Mouse (Mus musculus) G1E (cell line): ENCODE measurements at regions not wholly inside any gene's neighbourhood (a gene's known extent, or its start where the extent isn't known, plus 50 kb on each side); places are given as distances from the start of the nearest gene placed in this dataset.

Source experiments
- CTCF ChIP-seq: IDR thresholded peaks from 2 replicates; pipeline ENCODE4 v1.5.1; 2012; ENCODE audit warnings: low read depth, low read length, inconsistent platforms, mixed read lengths
- GATA1 ChIP-seq: IDR thresholded peaks from 2 replicates; pipeline ENCODE4 v1.6.1; 2012; ENCODE audit warnings: borderline replicate concordance, low read length, inconsistent platforms, mixed read lengths
- GATA2 ChIP-seq: IDR thresholded peaks from 2 replicates; pipeline ENCODE4 v1.6.1; 2012; ENCODE audit warnings: low read depth, low read length, inconsistent platforms, borderline replicate concordance
- POLR2AphosphoS5 ChIP-seq: IDR thresholded peaks from 2 replicates; pipeline ENCODE4 v1.6.1; 2012; ENCODE audit warnings: low read depth, low read length, inconsistent platforms; ENCODE audit not compliant: insufficient replicate concordance
- TAL1 ChIP-seq: conservative IDR thresholded peaks from 2 replicates; pipeline ENCODE4 v1.6.1; 2012; ENCODE audit warnings: low read depth, low read length, inconsistent platforms, mixed read lengths

DNA sequence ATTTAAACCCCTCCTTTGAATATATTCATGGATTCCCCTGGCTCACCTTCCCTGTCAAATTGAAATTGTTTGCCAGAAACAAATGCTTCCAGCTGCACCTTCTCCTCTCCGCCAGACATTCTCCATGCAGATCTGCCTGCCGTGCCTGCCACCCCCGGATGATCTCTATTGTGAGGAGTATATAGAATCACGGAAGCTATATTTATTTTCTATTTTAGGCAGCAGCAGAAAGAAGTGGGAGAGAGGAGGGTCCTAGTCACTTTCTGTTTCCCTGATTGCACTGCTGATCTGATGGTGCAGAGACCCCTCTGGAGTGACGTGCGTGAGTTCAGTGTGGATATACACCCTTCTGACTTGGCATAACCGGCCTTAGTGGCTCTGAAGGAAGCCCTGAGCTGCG is 505.4 kb downstream of the Adam3 start:
- TF ChIP-seq CTCF (no peak), POLR2AphosphoS5 (no peak), GATA2 (no peak), GATA1 (no peak), TAL1 (no peak)
